Mouse (Mus musculus) thymus, postnatal 25 days (tissue): ENCODE results near the gene 9130230L23Rik.
"Not testable (repeated sequence)": the region's sequence is repeated elsewhere in the genome, so short reads cannot be mapped to it uniquely, and the experiment has no call there.

Experiments used
- DNase-seq: peaks from one replicate; pipeline ENCODE4 v3.0.0; 2022

9130230L23Rik gene

GRCm38 (mm10) chr5:66005041-66005678, 1.1 kb upstream of the 9130230L23Rik start:
- no peak for DNase-seq

- no peak for DNase-seq
These were observed 2.9 kb downstream of the 9130230L23Rik start for GRCm38 (mm10) chr5:66001232-66001631.

GRCm38 (mm10) chr5:66000567-66001125, 3.4 kb downstream of the 9130230L23Rik start:
- no peak for DNase-seq

GRCm38 (mm10) chr5:66000074-66000473, 4.0 kb downstream of the 9130230L23Rik start:
- DNase-seq: no peak

GRCm38 (mm10) chr5:65999106-65999505, 5.0 kb downstream of the 9130230L23Rik start:
- no peak for DNase-seq

- DNase-seq: no peak
These were observed 6.3 kb downstream of the 9130230L23Rik start for GRCm38 (mm10) chr5:65997813-65998212.

- no peak for DNase-seq
These were observed 9.4 kb downstream of the 9130230L23Rik start for GRCm38 (mm10) chr5:65994643-65995042.

GRCm38 (mm10) chr5:65991191-65991590, 12.9 kb downstream of the 9130230L23Rik start:
- DNase-seq: no peak

GRCm38 (mm10) chr5:65987004-65987403, 17.1 kb downstream of the 9130230L23Rik start:
- not testable (repeated sequence) for DNase-seq

GRCm38 (mm10) chr5:65986426-65986825, 17.7 kb downstream of the 9130230L23Rik start:
- DNase-seq: no peak

GRCm38 (mm10) chr5:65975731-65976130, 28.4 kb downstream of the 9130230L23Rik start:
- DNase-seq: no peak

GRCm38 (mm10) chr5:65973189-65973588, 30.9 kb downstream of the 9130230L23Rik start:
- DNase-seq: no peak

- no peak for DNase-seq
These were observed 36.1 kb downstream of the 9130230L23Rik start for GRCm38 (mm10) chr5:65968004-65968403.

- DNase-seq: no peak
These were observed 37.0 kb downstream of the 9130230L23Rik start for GRCm38 (mm10) chr5:65967091-65967490.

GRCm38 (mm10) chr5:65965771-65966279, 38.3 kb downstream of the 9130230L23Rik start:
- DNase-seq: no peak

GRCm38 (mm10) chr5:65963291-65963690, 40.8 kb downstream of the 9130230L23Rik start:
- DNase-seq: no peak

- DNase-seq: no peak
These were observed 43.5 kb downstream of the 9130230L23Rik start for GRCm38 (mm10) chr5:65960597-65960950.

- no peak for DNase-seq
These were observed 44.0 kb downstream of the 9130230L23Rik start for GRCm38 (mm10) chr5:65959893-65960596.

- DNase-seq: peak; percentile 58
These were observed 45.5 kb downstream of the 9130230L23Rik start for GRCm38 (mm10) chr5:65958597-65958996.

GRCm38 (mm10) chr5:65956144-65957008, 47.7 kb downstream of the 9130230L23Rik start:
- no peak for DNase-seq

GRCm38 (mm10) chr5:65955343-65956143, 48.5 kb downstream of the 9130230L23Rik start:
- DNase-seq: peak; percentile 94
